Mouse (Mus musculus): ENCODE results near the gene Wnt9a.

GRCm38 (mm10) chr11:59329616-59330015, 22.9 kb downstream of the Wnt9a start:
- TF ChIP-seq CTCF (IDR thresholded peaks at IDR 0.05; ENCODE audit: insufficient read depth, low read depth, low read length) (no peak), POLR2A (IDR thresholded peaks at IDR 0.05; ENCODE audit: insufficient read depth, low read depth, low read length) (no peak)
